Mouse (Mus musculus): ENCODE data around the gene Sgsm2. TPM values are rescaled to one million over a fixed set of nuclear protein-coding genes. Genes with fewer than 3 reads are reported as not detected.

The Sgsm2 gene
- polyA plus RNA-seq, 1 experiment from 2014 or later: 20.8 TPM

Small RNA genes lying within 50 kb of the gene (microRNA-seq; reads per million reads assigned to microRNA genes)
- gene Mir6926: 0.62 reads per million

Other genes starting within 250 kb of the Sgsm2 start
- gene Cluh, start 247.6 kb downstream of the Sgsm2 start, polyA plus RNA-seq (2015; fragmentation: Nextera tagmentation; extraction: Ambion mirVana): 12.7 and 14.2 TPM in 2 replicates
- 59.6 and 66.9 TPM in 2 replicates for gene Pafah1b1, start 172.4 kb downstream of the Sgsm2 start, polyA plus RNA-seq (2015; fragmentation: Nextera tagmentation; extraction: Ambion mirVana)
- 55.2 and 56.4 TPM in 2 replicates for gene Mettl16, start 126.2 kb downstream of the Sgsm2 start, polyA plus RNA-seq (2015; fragmentation: Nextera tagmentation; extraction: Ambion mirVana)
- 8.4 and 9.1 TPM in 2 replicates for gene Mnt, start 66.1 kb downstream of the Sgsm2 start, polyA plus RNA-seq (2015; fragmentation: Nextera tagmentation; extraction: Ambion mirVana)
- gene Tsr1, start 1.0 kb upstream of the Sgsm2 start, polyA plus RNA-seq (2015; fragmentation: Nextera tagmentation; extraction: Ambion mirVana): 28.1 and 32.1 TPM in 2 replicates
- gene Smg6, start 28.8 kb upstream of the Sgsm2 start, polyA plus RNA-seq (2015; fragmentation: Nextera tagmentation; extraction: Ambion mirVana): 20.2 and 21.0 TPM in 2 replicates
- gene Srr, start 28.9 kb upstream of the Sgsm2 start, polyA plus RNA-seq (2015; fragmentation: Nextera tagmentation; extraction: Ambion mirVana): 31.5 and 32.9 TPM in 2 replicates